Mouse (Mus musculus): ENCODE measurements around the gene Tsen15. TPM values are rescaled to one million over a fixed set of nuclear protein-coding genes. Genes with fewer than 3 reads are reported as not detected.

The Tsen15 gene
- polyA plus RNA-seq (2016; fragmentation: Nextera tagmentation; extraction: Ambion mirVana), result 39.4 and 44.8 TPM in 2 replicates

DNA sequence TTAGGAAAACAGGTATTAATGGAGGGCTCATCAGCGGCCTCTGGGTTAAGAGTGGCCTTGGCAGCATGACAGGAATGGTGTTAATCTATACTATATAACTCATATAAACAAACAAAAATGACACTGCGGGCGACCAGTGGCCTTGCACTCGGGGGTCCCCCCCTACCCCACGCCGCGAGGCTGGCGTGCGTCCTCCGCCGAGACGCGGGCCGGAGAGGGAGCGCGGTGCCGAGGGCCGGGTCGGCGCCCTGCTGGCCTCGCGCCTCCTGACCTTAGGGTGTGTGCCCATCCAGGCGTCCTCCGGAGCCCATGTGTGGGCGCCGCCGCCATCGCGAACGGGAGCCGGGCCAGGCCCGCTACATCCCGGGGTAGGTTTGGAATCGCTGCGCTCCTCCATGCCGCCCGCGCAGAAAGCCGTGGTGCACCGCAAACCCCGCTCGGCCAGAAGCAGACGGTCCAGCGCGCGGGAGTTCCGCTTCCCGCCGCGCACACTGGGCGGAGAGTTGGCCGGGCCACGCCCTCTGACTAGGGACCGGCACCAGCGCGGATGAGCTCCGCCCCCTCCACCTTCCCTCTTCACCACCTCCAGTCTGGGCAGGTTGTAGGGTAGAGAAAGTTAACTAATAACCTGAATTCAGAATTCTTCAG is at the start of gene Tsen15:
Tsen15 (minus strand) TSS at position 501 of the 648 bp plus-strand sequence.
- ATAC-seq (ENCODE audit: low FRiP score, low read depth), result peak; percentile 96
- Histone ChIP-seq H3K9me3 (no peaks in the 10 kb centered on the region), H3K4me2 (replicated peaks) (peak within 1 kb of the TSS; percentile 87), H3K27ac (no peak within 1 kb of the TSS), H3K27me3 (replicated peaks) (no peaks in the 10 kb centered on the region), H3K4me1 (0 out of 2 replicates have a peak, but pooled peaks cover 4% of the 10 kb centered on the region), H3K4me3 (peak within 1 kb of the TSS; percentile 83), H3K9ac (peak within 1 kb of the TSS; percentile 70), H3K36me3 (no peaks in the 10 kb centered on the region)
- WGBS, result under 1% methylated on average over 57 of the region's 57 CpGs

GRCm38 (mm10) chr1:152434166-152434565 is 47.7 kb upstream of the Tsen15 start:
- H3K27ac ChIP-seq, result no peak overlapping the region
- 82% methylated on average over 4 of the region's 4 CpGs for WGBS
- ATAC-seq (ENCODE audit: low FRiP score, low read depth), result no peak

DNA sequence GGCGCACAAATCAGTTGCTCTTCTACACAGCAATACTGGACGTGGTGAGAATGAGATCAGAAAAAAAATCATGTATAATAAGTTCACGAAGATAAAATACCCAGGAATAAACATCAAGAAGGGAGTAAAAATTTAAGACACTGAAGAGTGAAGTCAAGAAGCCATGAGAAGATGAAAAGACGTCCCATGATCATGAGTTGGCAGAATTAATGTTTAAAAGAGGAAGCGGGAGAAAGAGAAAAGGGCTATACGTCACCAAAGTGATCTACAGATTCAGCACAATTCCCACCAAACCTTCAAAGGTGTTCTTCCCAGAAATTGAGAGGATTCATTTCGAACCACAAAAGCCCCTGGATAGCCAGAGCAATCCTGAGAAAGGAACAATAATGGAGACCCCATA is 43.3 kb upstream of the Tsen15 start:
- Histone ChIP-seq H3K27ac (no peak overlapping the region), H3K4me1 (peaks cover 2% of the 10 kb centered on the region; the same call in 1 of the 2 replicates), H3K9me3 (no peaks in the 10 kb centered on the region), H3K4me3 (no peak overlapping the region), H3K9ac (no peak overlapping the region), H3K4me2 (replicated peaks) (no peak overlapping the region), H3K27me3 (replicated peaks) (no peaks in the 10 kb centered on the region), H3K36me3 (no peaks in the 10 kb centered on the region)
- 88% methylated on average over 7 of the region's 7 CpGs for WGBS
- no peak for ATAC-seq (ENCODE audit: low FRiP score, low read depth)

More at GRCm38 (mm10) chr1:152434166-152434565, 47.7 kb upstream of the Tsen15 start:
- H3K9me3 ChIP-seq, result no peaks in the 10 kb centered on the region
- H3K36me3 ChIP-seq, result no peaks in the 10 kb centered on the region
- no peak overlapping the region for H3K4me3 ChIP-seq
- no peak overlapping the region for H3K9ac ChIP-seq
- no peaks in the 10 kb centered on the region for H3K27me3 ChIP-seq (replicated peaks)
- no peak overlapping the region for H3K4me2 ChIP-seq (replicated peaks)
- no peaks in the 10 kb centered on the region for H3K4me1 ChIP-seq

- WGBS, result 89% methylated on average over 12 of the region's 12 CpGs
- ATAC-seq (ENCODE audit: low FRiP score, low read depth), result no peak
Measured at GRCm38 (mm10) chr1:152427912-152428581, 41.6 kb upstream of the Tsen15 start.

DNA sequence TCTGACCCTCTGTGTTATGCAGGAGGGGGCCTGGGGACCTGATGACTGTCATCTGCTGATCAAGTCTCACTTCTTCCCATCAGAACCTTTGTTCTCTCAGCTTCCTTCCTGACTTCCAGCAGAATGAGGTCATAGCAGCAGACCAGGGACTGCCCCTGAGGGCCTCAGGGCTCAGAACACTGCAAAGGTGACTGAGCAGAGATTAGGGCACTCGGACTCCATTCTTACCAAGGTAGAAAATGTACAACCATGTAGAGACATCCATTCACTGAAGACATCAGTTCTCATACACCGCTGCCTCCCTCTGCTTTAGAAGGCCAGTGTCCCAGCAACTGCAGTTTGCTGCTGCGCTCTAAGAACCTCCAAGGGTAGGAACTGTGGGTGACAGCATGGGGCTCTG is 36.6 kb upstream of the Tsen15 start:
- H3K4me2 ChIP-seq (replicated peaks), result no peak overlapping the region
- no peaks in the 10 kb centered on the region for H3K9me3 ChIP-seq
- 92% methylated on average over 3 of the region's 3 CpGs for WGBS
- no peaks in the 10 kb centered on the region for H3K27me3 ChIP-seq (replicated peaks)
- H3K27ac ChIP-seq, result no peak overlapping the region
- no peak for ATAC-seq (ENCODE audit: low FRiP score, low read depth)
- no peak overlapping the region for H3K4me3 ChIP-seq
- peaks cover 2% of the 10 kb centered on the region; the same call in 1 of the 2 replicates for H3K4me1 ChIP-seq
- no peak overlapping the region for H3K9ac ChIP-seq
- no peaks in the 10 kb centered on the region for H3K36me3 ChIP-seq

More at GRCm38 (mm10) chr1:152427912-152428581, 41.6 kb upstream of the Tsen15 start:
- Histone ChIP-seq H3K36me3 (no peaks in the 10 kb centered on the region), H3K4me1 (peaks cover 2% of the 10 kb centered on the region; the same call in 1 of the 2 replicates), H3K9me3 (no peaks in the 10 kb centered on the region), H3K4me3 (no peak overlapping the region), H3K27me3 (replicated peaks) (no peaks in the 10 kb centered on the region), H3K4me2 (replicated peaks) (no peak overlapping the region), H3K27ac (no peak overlapping the region), H3K9ac (no peak overlapping the region)

GRCm38 (mm10) chr1:152422295-152422694 is 35.8 kb upstream of the Tsen15 start:
- H3K9ac ChIP-seq, result no peak overlapping the region
- H3K36me3 ChIP-seq, result no peaks in the 10 kb centered on the region
- no peaks in the 10 kb centered on the region for H3K27me3 ChIP-seq (replicated peaks)
- no peaks in the 10 kb centered on the region for H3K9me3 ChIP-seq
- no peak overlapping the region for H3K4me2 ChIP-seq (replicated peaks)
- peaks cover 2% of the 10 kb centered on the region; the same call in 1 of the 2 replicates for H3K4me1 ChIP-seq
- ATAC-seq (ENCODE audit: low FRiP score, low read depth), result no peak
- H3K27ac ChIP-seq, result no peak overlapping the region
- H3K4me3 ChIP-seq, result no peak overlapping the region
- WGBS, result 82% methylated on average over 3 of the region's 3 CpGs

GRCm38 (mm10) chr1:152417602-152418001 is 31.1 kb upstream of the Tsen15 start:
- ATAC-seq (ENCODE audit: low FRiP score, low read depth), result no peak
- H3K9ac ChIP-seq, result no peak overlapping the region
- H3K27ac ChIP-seq, result no peak overlapping the region
- no peaks in the 10 kb centered on the region for H3K27me3 ChIP-seq (replicated peaks)
- 0 out of 2 replicates have a peak, but pooled peaks cover under 1% of the 10 kb centered on the region for H3K9me3 ChIP-seq
- H3K4me3 ChIP-seq, result no peak overlapping the region
- no peak overlapping the region for H3K4me2 ChIP-seq (replicated peaks)
- 29% methylated on average over 5 of the region's 5 CpGs for WGBS
- H3K4me1 ChIP-seq, result no peaks in the 10 kb centered on the region; the same call in 1 of the 2 replicates
- H3K36me3 ChIP-seq, result no peaks in the 10 kb centered on the region

GRCm38 (mm10) chr1:152416306-152416904 is 29.9 kb upstream of the Tsen15 start:
- peaks cover 6% of the 10 kb centered on the region; the same call in 1 of the 2 replicates for H3K9me3 ChIP-seq
- H3K4me2 ChIP-seq (replicated peaks), result no peak overlapping the region
- no peak overlapping the region for H3K4me3 ChIP-seq
- no peaks in the 10 kb centered on the region for H3K27me3 ChIP-seq (replicated peaks)
- H3K9ac ChIP-seq, result no peak overlapping the region
- 83% methylated on average over 13 of the region's 13 CpGs for WGBS
- H3K4me1 ChIP-seq, result no peaks in the 10 kb centered on the region; the same call in 1 of the 2 replicates
- no peak for ATAC-seq (ENCODE audit: low FRiP score, low read depth)
- H3K36me3 ChIP-seq, result no peaks in the 10 kb centered on the region
- H3K27ac ChIP-seq, result no peak overlapping the region

- peaks cover 6% of the 10 kb centered on the region; the same call in 1 of the 2 replicates for H3K9me3 ChIP-seq
- no peaks in the 10 kb centered on the region for H3K27me3 ChIP-seq (replicated peaks)
- H3K36me3 ChIP-seq, result no peaks in the 10 kb centered on the region
- no peak overlapping the region for H3K27ac ChIP-seq
- no peak overlapping the region for H3K4me2 ChIP-seq (replicated peaks)
- no peak for ATAC-seq (ENCODE audit: low FRiP score, low read depth)
- H3K9ac ChIP-seq, result no peak overlapping the region
- WGBS, result 79% methylated on average over 10 of the region's 10 CpGs
- no peak overlapping the region for H3K4me3 ChIP-seq
- no peaks in the 10 kb centered on the region; the same call in 1 of the 2 replicates for H3K4me1 ChIP-seq
Measured at GRCm38 (mm10) chr1:152414451-152414850, 28.0 kb upstream of the Tsen15 start.

- ATAC-seq (ENCODE audit: low FRiP score, low read depth), result no peak
- no peaks in the 10 kb centered on the region for H3K27me3 ChIP-seq (replicated peaks)
- H3K4me3 ChIP-seq, result no peak overlapping the region
- 88% methylated on average over 1 of the region's 1 CpGs for WGBS
- no peaks in the 10 kb centered on the region for H3K36me3 ChIP-seq
- peaks cover 6% of the 10 kb centered on the region; the same call in 1 of the 2 replicates for H3K9me3 ChIP-seq
- H3K27ac ChIP-seq, result no peak overlapping the region
- no peak overlapping the region for H3K9ac ChIP-seq
- H3K4me1 ChIP-seq, result no peaks in the 10 kb centered on the region; the same call in 1 of the 2 replicates
- H3K4me2 ChIP-seq (replicated peaks), result no peak overlapping the region
Measured at GRCm38 (mm10) chr1:152413961-152414360, 27.5 kb upstream of the Tsen15 start.

DNA sequence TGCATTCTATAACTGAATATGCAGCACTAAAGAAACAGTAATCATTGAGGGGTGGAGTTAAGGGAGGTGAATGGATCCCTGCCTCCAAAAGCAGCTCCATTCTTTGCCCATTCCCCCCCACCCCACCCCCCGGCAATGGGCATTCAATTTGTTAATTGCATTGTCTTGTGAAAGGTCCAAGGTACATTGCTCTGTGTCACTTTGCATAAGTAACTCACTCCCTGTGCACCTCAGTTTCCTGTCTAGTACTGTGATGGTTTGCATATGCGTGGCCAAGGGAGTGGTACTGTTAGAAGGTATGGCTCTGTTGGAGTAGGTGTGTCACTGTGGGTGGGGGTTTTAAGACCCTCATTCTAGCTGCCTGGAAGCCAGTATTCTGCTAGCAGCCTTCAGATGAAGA is 26.6 kb upstream of the Tsen15 start:
- no peaks in the 10 kb centered on the region; the same call in 1 of the 2 replicates for H3K4me1 ChIP-seq
- H3K27ac ChIP-seq, result no peak overlapping the region
- H3K36me3 ChIP-seq, result no peaks in the 10 kb centered on the region
- ATAC-seq (ENCODE audit: low FRiP score, low read depth), result no peak
- H3K4me2 ChIP-seq (replicated peaks), result no peak overlapping the region
- peaks cover 6% of the 10 kb centered on the region; the same call in 1 of the 2 replicates for H3K9me3 ChIP-seq
- H3K4me3 ChIP-seq, result no peak overlapping the region
- no peak overlapping the region for H3K9ac ChIP-seq
- no peaks in the 10 kb centered on the region for H3K27me3 ChIP-seq (replicated peaks)
- 97% methylated on average over 2 of the region's 2 CpGs for WGBS

- H3K36me3 ChIP-seq, result no peaks in the 10 kb centered on the region
- H3K4me1 ChIP-seq, result peaks cover 4% of the 10 kb centered on the region
- H3K27me3 ChIP-seq (replicated peaks), result no peaks in the 10 kb centered on the region
- ATAC-seq (ENCODE audit: low FRiP score, low read depth), result no peak
- no peak overlapping the region for H3K9ac ChIP-seq
- no peak overlapping the region for H3K4me2 ChIP-seq (replicated peaks)
- peaks cover 6% of the 10 kb centered on the region; the same call in 1 of the 2 replicates for H3K9me3 ChIP-seq
- WGBS, result 92% methylated on average over 3 of the region's 3 CpGs
- H3K27ac ChIP-seq, result no peak overlapping the region
- no peak overlapping the region for H3K4me3 ChIP-seq
Measured at GRCm38 (mm10) chr1:152410657-152411056, 24.2 kb upstream of the Tsen15 start.
